Mouse (Mus musculus): ENCODE data around the gene Rpl12. TPM values are rescaled to one million over a fixed set of nuclear protein-coding genes. Genes with fewer than 3 reads are reported as not detected.

The Rpl12 gene
- polyA plus RNA-seq, 2 experiments = 247 to 1,484 TPM

DNA sequence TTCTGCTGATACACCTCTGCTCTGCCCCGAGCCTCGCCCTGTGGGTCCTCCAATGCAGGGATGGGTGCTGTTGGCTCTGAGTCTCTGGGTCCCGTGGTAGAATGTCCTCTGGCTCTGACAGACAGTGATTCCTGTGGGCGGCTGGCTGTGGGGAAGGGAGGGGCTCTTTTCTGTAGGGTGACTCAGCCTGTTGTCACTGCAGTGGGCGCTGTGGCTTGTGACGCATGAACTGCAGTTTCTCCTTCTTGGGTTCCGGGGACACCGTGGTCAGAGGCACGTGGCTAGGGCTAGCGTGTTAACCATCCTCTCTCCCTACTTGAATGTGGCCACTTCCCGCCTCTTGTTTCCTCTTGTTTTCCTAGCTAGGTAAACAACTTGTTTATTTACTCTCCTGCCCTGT is 43.8 kb upstream of the Rpl12 start:
- H3K27me3 ChIP-seq (ENCODE audit: control insufficient read depth, insufficient read depth, low read length) = no peaks in the 10 kb centered on the region
- no peak for TF ChIP-seq POLR2A (IDR thresholded peaks at IDR 0.05; ENCODE audit: borderline replicate concordance, extremely low read depth, insufficient read depth, insufficient read length)
- no peak for DNase-seq (ENCODE audit: low spot score)
- no peak for ATAC-seq (ENCODE audit: low FRiP score, low read depth)
- H3K36me3 ChIP-seq (ENCODE audit: control insufficient read depth, insufficient read depth, low read length) = peaks cover 83% of the 10 kb centered on the region
- no peak overlapping the region for H3K9ac ChIP-seq (ENCODE audit: low read depth, low read length, severe bottlenecking)
- WGBS = 85% methylated on average over 10 of the region's 11 CpGs
- H3K4me1 ChIP-seq (ENCODE audit: control insufficient read depth, insufficient read depth, low read length) = peaks cover 9% of the 10 kb centered on the region
- no peak overlapping the region for H3K4me2 ChIP-seq (replicated peaks; ENCODE audit: low read depth, low read length, severe bottlenecking)
- H3K4me3 ChIP-seq (replicated peaks; ENCODE audit: low read length) = no peak overlapping the region
- no peak overlapping the region for H3K27ac ChIP-seq (replicated peaks; ENCODE audit: low read depth, low read length)
- H3K9me3 ChIP-seq (ENCODE audit: control insufficient read depth, low read length) = no peaks in the 10 kb centered on the region

DNA sequence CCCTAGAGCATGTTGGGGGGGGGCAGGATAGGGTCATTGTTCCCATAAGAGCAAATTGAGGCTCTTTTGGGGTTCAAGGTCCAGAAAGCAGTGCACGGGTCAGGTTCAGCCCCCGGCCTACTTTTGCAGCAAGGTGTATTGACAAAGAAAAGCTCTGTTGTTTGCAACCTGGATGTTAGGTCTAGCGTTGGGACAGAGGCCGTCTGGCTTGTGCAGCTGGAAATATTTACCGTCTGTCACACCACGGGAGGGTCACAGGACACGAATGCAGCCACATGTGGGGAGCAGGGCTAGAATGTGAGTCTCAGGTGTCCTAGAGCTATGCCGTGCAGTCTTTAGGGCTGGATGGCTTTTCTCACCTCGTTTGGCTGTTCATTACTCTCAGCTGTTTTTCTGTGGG is 43.0 kb upstream of the Rpl12 start:
- no peaks in the 10 kb centered on the region for H3K27me3 ChIP-seq (ENCODE audit: control insufficient read depth, insufficient read depth, low read length)
- no peak overlapping the region for H3K9ac ChIP-seq (ENCODE audit: low read depth, low read length, severe bottlenecking)
- peaks cover 86% of the 10 kb centered on the region for H3K36me3 ChIP-seq (ENCODE audit: control insufficient read depth, insufficient read depth, low read length)
- WGBS = 32% methylated on average over 9 of the region's 9 CpGs
- H3K9me3 ChIP-seq (ENCODE audit: control insufficient read depth, low read length) = no peaks in the 10 kb centered on the region
- ATAC-seq (ENCODE audit: low FRiP score, low read depth) (no peak), DNase-seq (ENCODE audit: low spot score) (no peak)
- no peak overlapping the region for H3K4me2 ChIP-seq (replicated peaks; ENCODE audit: low read depth, low read length, severe bottlenecking)
- no peak overlapping the region for H3K27ac ChIP-seq (replicated peaks; ENCODE audit: low read depth, low read length)
- H3K4me3 ChIP-seq (replicated peaks; ENCODE audit: low read length) = no peak overlapping the region
- TF ChIP-seq POLR2A (IDR thresholded peaks at IDR 0.05; ENCODE audit: borderline replicate concordance, extremely low read depth, insufficient read depth, insufficient read length) = no peak
- peaks cover 9% of the 10 kb centered on the region for H3K4me1 ChIP-seq (ENCODE audit: control insufficient read depth, insufficient read depth, low read length)

DNA sequence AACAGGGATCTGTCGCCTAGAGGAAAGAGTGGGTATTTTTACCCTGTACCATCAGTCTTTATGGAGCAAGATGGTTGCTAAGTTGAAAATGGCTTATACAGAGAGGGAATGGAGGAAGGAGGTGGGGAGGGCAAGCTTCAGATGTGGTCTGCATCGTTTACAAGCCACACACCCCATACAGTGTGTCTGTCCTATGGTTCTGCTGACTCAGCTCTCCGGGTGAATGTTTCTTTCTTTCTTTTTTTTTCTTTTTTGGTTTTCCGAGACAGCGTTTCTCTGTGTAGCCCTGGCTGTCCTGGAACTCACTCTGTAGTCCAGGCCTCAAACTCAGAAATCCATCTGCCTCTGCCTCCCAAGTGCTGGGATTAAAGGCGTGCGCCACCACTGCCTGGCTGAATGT is 40.1 kb upstream of the Rpl12 start:
- ATAC-seq (ENCODE audit: low FRiP score, low read depth) (no peak), DNase-seq (ENCODE audit: low spot score) (no peak)
- no peak for TF ChIP-seq POLR2A (IDR thresholded peaks at IDR 0.05; ENCODE audit: borderline replicate concordance, extremely low read depth, insufficient read depth, insufficient read length)
- 79% methylated on average over 7 of the region's 7 CpGs for WGBS
- Histone ChIP-seq H3K27me3 (ENCODE audit: control insufficient read depth, insufficient read depth, low read length) (no peaks in the 10 kb centered on the region), H3K4me2 (replicated peaks; ENCODE audit: low read depth, low read length, severe bottlenecking) (no peak overlapping the region), H3K4me1 (ENCODE audit: control insufficient read depth, insufficient read depth, low read length) (no peaks in the 10 kb centered on the region), H3K27ac (replicated peaks; ENCODE audit: low read depth, low read length) (no peak overlapping the region), H3K36me3 (ENCODE audit: control insufficient read depth, insufficient read depth, low read length) (peaks cover 83% of the 10 kb centered on the region), H3K9me3 (ENCODE audit: control insufficient read depth, low read length) (no peaks in the 10 kb centered on the region), H3K4me3 (replicated peaks; ENCODE audit: low read length) (no peak overlapping the region), H3K9ac (ENCODE audit: low read depth, low read length, severe bottlenecking) (no peak overlapping the region)

GRCm38 (mm10) chr2:32921801-32922380 is 39.5 kb upstream of the Rpl12 start:
- H3K27me3 ChIP-seq (ENCODE audit: control insufficient read depth, insufficient read depth, low read length) = no peaks in the 10 kb centered on the region
- no peak overlapping the region for H3K9ac ChIP-seq (ENCODE audit: low read depth, low read length, severe bottlenecking)
- TF ChIP-seq POLR2A (IDR thresholded peaks at IDR 0.05; ENCODE audit: borderline replicate concordance, extremely low read depth, insufficient read depth, insufficient read length) = no peak
- H3K4me3 ChIP-seq (replicated peaks; ENCODE audit: low read length) = no peak overlapping the region
- no peaks in the 10 kb centered on the region for H3K4me1 ChIP-seq (ENCODE audit: control insufficient read depth, insufficient read depth, low read length)
- no peak overlapping the region for H3K4me2 ChIP-seq (replicated peaks; ENCODE audit: low read depth, low read length, severe bottlenecking)
- DNase-seq (ENCODE audit: low spot score) = no peak
- H3K36me3 ChIP-seq (ENCODE audit: control insufficient read depth, insufficient read depth, low read length) = peaks cover 83% of the 10 kb centered on the region
- no peak for ATAC-seq (ENCODE audit: low FRiP score, low read depth)
- H3K9me3 ChIP-seq (ENCODE audit: control insufficient read depth, low read length) = no peaks in the 10 kb centered on the region
- H3K27ac ChIP-seq (replicated peaks; ENCODE audit: low read depth, low read length) = no peak overlapping the region
- 90% methylated on average over 15 of the region's 15 CpGs for WGBS

DNA sequence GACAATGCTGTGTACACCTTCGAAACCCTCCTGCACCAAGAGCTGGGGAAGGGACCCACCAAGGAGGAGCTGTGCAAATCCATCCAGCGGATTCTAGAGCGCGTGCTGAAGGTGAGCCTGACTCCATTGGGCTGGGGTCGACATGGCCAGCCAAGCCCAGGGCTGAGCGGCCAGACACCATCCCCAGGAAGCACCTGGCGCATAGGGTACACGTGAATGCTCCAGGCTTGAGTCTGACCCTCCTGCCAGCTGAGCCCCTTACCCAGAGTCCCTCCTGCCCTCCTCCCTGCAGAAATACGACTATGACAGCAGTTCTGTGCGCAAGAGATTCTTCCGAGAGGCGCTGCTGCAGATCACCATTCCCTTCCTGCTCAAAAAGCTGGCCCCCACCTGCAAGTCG is 38.8 kb upstream of the Rpl12 start:
- no peaks in the 10 kb centered on the region for H3K27me3 ChIP-seq (ENCODE audit: control insufficient read depth, insufficient read depth, low read length)
- no peaks in the 10 kb centered on the region for H3K4me1 ChIP-seq (ENCODE audit: control insufficient read depth, insufficient read depth, low read length)
- ATAC-seq (ENCODE audit: low FRiP score, low read depth) (no peak), DNase-seq (ENCODE audit: low spot score) (no peak)
- H3K9me3 ChIP-seq (ENCODE audit: control insufficient read depth, low read length) = no peaks in the 10 kb centered on the region
- 90% methylated on average over 13 of the region's 13 CpGs for WGBS
- H3K4me3 ChIP-seq (replicated peaks; ENCODE audit: low read length) = no peak overlapping the region
- H3K36me3 ChIP-seq (ENCODE audit: control insufficient read depth, insufficient read depth, low read length) = peaks cover 86% of the 10 kb centered on the region
- no peak for TF ChIP-seq POLR2A (IDR thresholded peaks at IDR 0.05; ENCODE audit: borderline replicate concordance, extremely low read depth, insufficient read depth, insufficient read length)
- H3K9ac ChIP-seq (ENCODE audit: low read depth, low read length, severe bottlenecking) = no peak overlapping the region
- no peak overlapping the region for H3K27ac ChIP-seq (replicated peaks; ENCODE audit: low read depth, low read length)
- no peak overlapping the region for H3K4me2 ChIP-seq (replicated peaks; ENCODE audit: low read depth, low read length, severe bottlenecking)
